Mouse (Mus musculus) forebrain, embryonic 13.5 days (tissue): ENCODE measurements around the gene Csf3r. TPM values are rescaled to one million over a fixed set of nuclear protein-coding genes. Genes with fewer than 3 reads are reported as not detected.
"Not testable (repeated sequence)": the region's sequence is repeated elsewhere in the genome, so short reads cannot be mapped to it uniquely, and the experiment has no call there.

Source experiments
- ATAC-seq: fragments of 200-750 bp; cut with Nextera tagmentation; 2 replicates; pipeline ENCODE4 v1.8.0; 2017
- H3K27ac ChIP-seq: fragments of 300-500 bp; sonication (generic); 2 replicates; pipeline ENCODE4 v1.5.1; 2015; ENCODE audit warnings: inconsistent platforms, mild to moderate bottlenecking, moderate library complexity
- H3K27me3 ChIP-seq: fragments of 300-500 bp; sonication (generic); 2 replicates; pipeline ENCODE4 v1.6.1; 2015; ENCODE audit warnings: mild to moderate bottlenecking, inconsistent platforms
- H3K36me3 ChIP-seq: fragments of 300-500 bp; sonication (generic); 2 replicates; pipeline ENCODE4 v1.6.1; 2015; ENCODE audit warnings: mild to moderate bottlenecking, inconsistent platforms; ENCODE audit not compliant: poor library complexity, severe bottlenecking
- H3K4me1 ChIP-seq: fragments of 300-500 bp; sonication (generic); 2 replicates; pipeline ENCODE4 v1.6.1; 2015; ENCODE audit warnings: inconsistent platforms
- H3K4me2 ChIP-seq: fragments of 300-500 bp; sonication (generic); 2 replicates; pipeline ENCODE4 v1.6.1; 2015; ENCODE audit warnings: inconsistent platforms, mild to moderate bottlenecking, moderate library complexity
- H3K4me3 ChIP-seq: fragments of 300-500 bp; sonication (generic); 2 replicates; pipeline ENCODE4 v1.5.1; 2015; ENCODE audit warnings: mild to moderate bottlenecking, inconsistent platforms
- H3K9ac ChIP-seq: fragments of 300-500 bp; sonication (generic); 2 replicates; pipeline ENCODE4 v1.6.1; 2015; ENCODE audit warnings: mild to moderate bottlenecking, inconsistent platforms
- H3K9me3 ChIP-seq: fragments of 300-500 bp; sonication (generic); replicated peaks from 2 replicates; pipeline ENCODE4 v1.6.1; 2016; ENCODE audit warnings: inconsistent platforms
- WGBS: fragments of 180-500 bp; shearing (Covaris S2); methylation state at CpG from one replicate; pipeline ENCODE4 v1.1.7; 2015; 5-methylcytosine and 5-hydroxymethylcytosine counted together
- polyA plus RNA-seq: library from polyadenylated mRNA; unstranded; fragments of >200 nt; fragmentation: Nextera tagmentation; extraction: Ambion mirVana; gene quantifications from 2 replicates; pipeline ENCODE4 v1.2.1, GENCODE M21; 2015

The Csf3r gene
- polyA plus RNA-seq, result 0.10 and 0.21 TPM in 2 replicates

- Histone ChIP-seq H3K4me1 (no peaks in the 10 kb centered on the region), H3K36me3 (no peaks in the 10 kb centered on the region), H3K27ac (no peak within 1 kb of the TSS), H3K27me3 (no peaks in the 10 kb centered on the region), H3K4me3 (no peak within 1 kb of the TSS), H3K9me3 (no peaks in the 10 kb centered on the region), H3K4me2 (no peak within 1 kb of the TSS), H3K9ac (no peak within 1 kb of the TSS)
- no peak for ATAC-seq
- WGBS, result 61% methylated on average over 16 of the region's 16 CpGs
Measured at GRCm38 (mm10) chr4:126024303-126024900, at the start of gene Csf3r. Csf3r (plus strand) TSS chr4:126024550.

DNA sequence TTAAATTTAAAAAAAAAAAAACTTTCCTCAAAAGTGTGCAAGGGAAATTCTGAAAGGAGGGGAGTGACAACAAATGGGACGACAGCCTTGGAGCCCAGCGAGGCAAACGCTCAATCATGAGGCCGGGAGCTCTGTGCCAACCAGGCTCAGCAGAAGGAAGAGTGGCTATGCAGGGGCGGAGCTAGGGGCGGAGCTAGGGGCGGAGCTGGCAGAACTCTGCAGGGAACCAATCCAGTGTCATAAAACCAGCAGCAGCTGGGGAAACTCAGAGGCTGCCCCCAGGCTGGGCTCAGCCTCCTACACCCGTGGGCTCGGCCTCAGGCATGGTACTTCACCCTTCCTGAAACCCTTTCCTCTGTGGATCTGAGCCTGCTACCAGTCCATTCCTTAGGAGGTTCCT, 46.6 kb upstream of the Csf3r start:
- Histone ChIP-seq H3K4me1 (0 out of 2 replicates have a peak, but pooled peaks cover 6% of the 10 kb centered on the region), H3K9ac (no peak overlapping the region), H3K4me2 (no peak overlapping the region), H3K27me3 (no peaks in the 10 kb centered on the region), H3K4me3 (no peak overlapping the region), H3K36me3 (no peaks in the 10 kb centered on the region), H3K9me3 (no peaks in the 10 kb centered on the region), H3K27ac (no peak overlapping the region)
- 70% methylated on average over 9 of the region's 9 CpGs for WGBS
- ATAC-seq, result no peak

- Histone ChIP-seq H3K36me3 (no peaks in the 10 kb centered on the region), H3K27ac (no peak overlapping the region), H3K9ac (no peak overlapping the region), H3K27me3 (0 out of 2 replicates have a peak, but pooled peaks cover 3% of the 10 kb centered on the region), H3K4me1 (peaks cover 18% of the 10 kb centered on the region), H3K9me3 (no peaks in the 10 kb centered on the region), H3K4me2 (no peak overlapping the region), H3K4me3 (no peak overlapping the region)
- WGBS, result 49% methylated on average over 8 of the region's 8 CpGs
- no peak for ATAC-seq
Measured at GRCm38 (mm10) chr4:125983279-125983678, 41.1 kb upstream of the Csf3r start.

- not testable (repeated sequence) for H3K36me3 ChIP-seq, H3K4me3 ChIP-seq, H3K9me3 ChIP-seq, H3K4me2 ChIP-seq, H3K9ac ChIP-seq, H3K27me3 ChIP-seq, ATAC-seq, H3K27ac ChIP-seq
- WGBS, result 2% methylated on average over 2 of the region's 2 CpGs
- H3K4me1 ChIP-seq, result peaks cover 25% of the 10 kb centered on the region
Measured at GRCm38 (mm10) chr4:125985703-125986102, 38.6 kb upstream of the Csf3r start.

- Histone ChIP-seq H3K4me3 (no peak overlapping the region), H3K4me1 (peaks cover 25% of the 10 kb centered on the region), H3K27ac (no peak overlapping the region), H3K27me3 (0 out of 2 replicates have a peak, but pooled peaks cover 11% of the 10 kb centered on the region), H3K36me3 (no peaks in the 10 kb centered on the region), H3K9me3 (no peaks in the 10 kb centered on the region), H3K9ac (no peak overlapping the region), H3K4me2 (no peak overlapping the region)
- WGBS, result 76% methylated on average over 3 of the region's 3 CpGs
- ATAC-seq, result no peak
Measured at GRCm38 (mm10) chr4:125987071-125987470, 37.3 kb upstream of the Csf3r start.

DNA sequence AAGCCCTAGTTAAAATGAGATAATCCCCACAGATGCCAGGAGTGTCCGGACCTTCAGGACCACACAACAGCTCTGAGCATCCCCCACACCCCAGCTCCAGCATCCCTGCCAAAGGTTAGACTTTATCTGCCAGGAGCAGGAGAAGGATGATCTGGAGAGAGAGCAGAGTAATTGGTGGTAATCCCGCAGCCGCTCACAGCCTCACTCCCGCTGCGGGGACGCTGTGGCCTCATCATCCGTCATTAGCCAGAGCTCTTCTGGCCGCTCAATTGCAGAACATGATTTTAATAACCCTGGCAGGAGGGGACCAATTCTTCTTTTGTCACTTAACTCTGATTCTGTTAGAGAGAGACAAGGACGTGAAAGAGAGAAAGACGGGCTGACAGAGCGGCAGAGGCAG, 35.3 kb upstream of the Csf3r start:
- H3K4me2 ChIP-seq, result no peak overlapping the region
- H3K9me3 ChIP-seq, result no peaks in the 10 kb centered on the region
- no peak for ATAC-seq
- peaks cover 15% of the 10 kb centered on the region; the same call in 1 of the 2 replicates for H3K27me3 ChIP-seq
- H3K4me3 ChIP-seq, result no peak overlapping the region
- H3K36me3 ChIP-seq, result no peaks in the 10 kb centered on the region
- peak overlapping the region; percentile 12; the same call in 1 of the 2 replicates for H3K9ac ChIP-seq
- peak overlapping the region; percentile 25 for H3K27ac ChIP-seq
- 30% methylated on average over 11 of the region's 11 CpGs for WGBS
- peaks cover 21% of the 10 kb centered on the region for H3K4me1 ChIP-seq

GRCm38 (mm10) chr4:125990143-125990542, 34.2 kb upstream of the Csf3r start:
- no peak overlapping the region for H3K27ac ChIP-seq
- H3K9me3 ChIP-seq, result no peaks in the 10 kb centered on the region
- H3K4me1 ChIP-seq, result peaks cover 15% of the 10 kb centered on the region
- peaks cover 15% of the 10 kb centered on the region; the same call in 1 of the 2 replicates for H3K27me3 ChIP-seq
- ATAC-seq, result peak; percentile 70; the same call in 1 of the 2 replicates
- H3K4me2 ChIP-seq, result no peak overlapping the region
- no peak overlapping the region for H3K4me3 ChIP-seq
- 13% methylated on average over 5 of the region's 7 CpGs for WGBS
- no peak overlapping the region for H3K9ac ChIP-seq
- H3K36me3 ChIP-seq, result no peaks in the 10 kb centered on the region

DNA sequence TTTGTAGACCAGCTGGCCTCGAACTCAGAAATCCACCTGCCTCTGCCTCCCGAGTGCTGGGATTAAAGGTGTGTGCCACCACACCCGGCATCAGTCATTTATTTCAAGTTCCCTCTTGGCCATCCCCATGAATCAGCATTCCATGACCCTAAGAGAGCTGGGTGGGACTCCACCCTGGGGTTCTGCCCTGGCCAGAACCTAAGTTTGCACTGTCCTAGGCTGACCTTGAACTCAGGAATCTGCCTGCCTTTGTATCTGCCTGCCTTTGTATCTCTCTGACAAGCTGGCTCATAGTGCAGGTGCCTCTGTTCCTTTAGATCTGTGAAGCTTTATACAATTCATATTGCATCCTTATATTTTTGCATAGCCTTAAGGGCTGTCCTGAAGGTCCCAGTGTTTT, 32.1 kb upstream of the Csf3r start:
- ATAC-seq, result no peak

GRCm38 (mm10) chr4:125992906-125993305, 31.4 kb upstream of the Csf3r start:
- Histone ChIP-seq H3K4me3 (no peak overlapping the region), H3K27ac (no peak overlapping the region), H3K36me3 (no peaks in the 10 kb centered on the region), H3K9ac (no peak overlapping the region), H3K9me3 (peaks cover 10% of the 10 kb centered on the region), H3K4me2 (no peak overlapping the region), H3K27me3 (peaks cover 15% of the 10 kb centered on the region; the same call in 1 of the 2 replicates), H3K4me1 (peaks cover 7% of the 10 kb centered on the region; the same call in 1 of the 2 replicates)
- no peak for ATAC-seq
- WGBS, result 57% methylated on average over 2 of the region's 2 CpGs

More for the DNA sequence above, 32.1 kb upstream of the Csf3r start:
- 77% methylated on average over 3 of the region's 3 CpGs for WGBS
- Histone ChIP-seq H3K36me3 (no peaks in the 10 kb centered on the region), H3K9me3 (peaks cover 3% of the 10 kb centered on the region; the same call in 1 of the 2 replicates), H3K27ac (no peak overlapping the region), H3K9ac (no peak overlapping the region), H3K4me2 (no peak overlapping the region), H3K4me1 (peaks cover 7% of the 10 kb centered on the region; the same call in 1 of the 2 replicates), H3K27me3 (peaks cover 15% of the 10 kb centered on the region; the same call in 1 of the 2 replicates), H3K4me3 (no peak overlapping the region)

DNA sequence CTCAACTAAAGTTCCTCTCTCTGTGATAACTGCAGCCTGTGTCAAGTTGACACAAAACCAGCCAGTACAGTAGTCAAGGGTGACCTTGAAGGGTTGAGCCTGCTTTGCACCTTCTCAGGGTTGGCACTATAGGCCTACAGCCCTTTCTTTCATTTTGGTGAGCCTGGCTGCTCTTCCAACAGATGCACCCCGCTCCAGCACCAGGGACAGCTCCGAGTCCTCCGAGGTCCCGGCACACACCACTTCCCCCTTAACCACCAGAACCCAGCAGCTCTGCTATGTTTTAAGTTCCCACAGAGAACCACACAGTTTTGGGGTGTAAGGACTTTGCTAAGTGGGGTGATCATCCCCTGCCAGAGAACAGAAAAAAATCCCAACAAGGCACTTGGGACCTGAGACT, 27.8 kb upstream of the Csf3r start:
- Histone ChIP-seq H3K4me2 (no peak overlapping the region), H3K36me3 (no peaks in the 10 kb centered on the region), H3K4me3 (no peak overlapping the region), H3K9me3 (peaks cover 16% of the 10 kb centered on the region), H3K27me3 (peaks cover 5% of the 10 kb centered on the region; the same call in 1 of the 2 replicates), H3K4me1 (no peaks in the 10 kb centered on the region), H3K9ac (no peak overlapping the region), H3K27ac (no peak overlapping the region)
- ATAC-seq, result no peak
- 15% methylated on average over 4 of the region's 4 CpGs for WGBS

DNA sequence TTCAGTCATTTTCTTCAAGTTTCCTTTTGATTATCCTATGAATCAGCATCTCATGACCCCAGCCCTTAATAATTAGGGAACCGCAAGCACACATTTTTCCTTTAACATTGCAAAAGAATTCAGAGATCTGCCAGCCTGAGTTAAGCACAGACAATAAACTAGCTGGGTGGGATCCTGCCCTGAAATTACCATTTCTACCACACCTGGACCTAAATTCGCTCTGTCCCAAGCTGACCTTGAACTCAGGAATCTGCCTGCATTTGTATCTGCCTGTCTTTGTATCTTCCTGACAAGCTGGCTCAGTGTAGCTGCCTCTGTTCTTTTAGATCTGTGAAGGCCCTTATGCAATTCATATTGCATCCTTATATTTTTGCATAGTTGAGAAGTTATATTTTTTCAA, 26.5 kb upstream of the Csf3r start:
- peaks cover 16% of the 10 kb centered on the region for H3K9me3 ChIP-seq
- no peak overlapping the region for H3K9ac ChIP-seq
- no peak overlapping the region for H3K4me3 ChIP-seq
- H3K36me3 ChIP-seq, result no peaks in the 10 kb centered on the region
- peaks cover 9% of the 10 kb centered on the region; the same call in 1 of the 2 replicates for H3K27me3 ChIP-seq
- H3K4me2 ChIP-seq, result no peak overlapping the region
- 84% methylated on average over 2 of the region's 2 CpGs for whole genome bisulfite sequencing
- H3K27ac ChIP-seq, result no peak overlapping the region
- H3K4me1 ChIP-seq, result no peaks in the 10 kb centered on the region
- ATAC-seq, result no peak

DNA sequence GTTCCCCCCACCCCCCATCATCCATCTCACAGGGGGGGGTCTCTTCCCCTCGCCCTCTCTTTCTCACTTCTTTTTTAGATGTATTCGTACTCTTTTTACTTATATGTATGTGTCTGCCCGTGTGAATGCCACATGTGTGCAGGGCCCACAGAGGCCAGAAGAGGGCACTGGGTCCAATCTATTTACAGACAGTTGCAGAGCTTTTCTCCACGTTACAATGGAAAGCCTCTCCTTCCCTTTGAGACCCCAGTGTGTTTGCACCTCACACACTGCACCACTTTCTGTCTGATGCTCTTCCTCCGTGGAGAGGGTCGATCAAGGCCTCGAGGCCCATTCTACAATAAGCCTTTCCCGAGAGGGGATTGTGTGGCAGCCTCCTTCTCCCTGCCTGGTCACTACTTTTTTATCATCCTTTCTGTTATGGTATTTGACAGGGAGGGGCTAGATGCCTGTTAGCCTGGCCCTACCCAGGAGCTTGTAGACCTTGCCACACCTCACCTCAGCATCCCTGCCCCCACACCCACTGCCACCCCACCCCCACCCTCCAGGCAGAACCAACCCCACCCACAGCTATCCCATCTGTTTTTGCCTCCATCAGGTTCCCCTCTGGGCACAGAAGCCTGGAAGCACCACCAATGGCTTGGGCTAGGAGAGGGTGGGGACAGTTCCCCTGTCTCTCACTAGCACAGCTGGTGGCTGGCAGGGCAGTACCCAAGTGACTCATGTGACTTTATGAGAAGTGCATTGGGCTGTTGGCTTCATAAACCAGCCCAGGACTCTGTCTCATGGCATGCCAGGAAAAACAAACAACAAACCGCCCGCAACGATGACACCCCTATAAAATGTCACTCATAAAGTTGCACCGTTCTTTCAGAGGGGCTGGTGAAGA, 22.8 kb upstream of the Csf3r start:
- Histone ChIP-seq H3K27ac (no peak overlapping the region), H3K36me3 (no peaks in the 10 kb centered on the region), H3K4me3 (no peak overlapping the region), H3K9ac (no peak overlapping the region), H3K9me3 (peaks cover 16% of the 10 kb centered on the region), H3K4me2 (no peak overlapping the region), H3K4me1 (no peaks in the 10 kb centered on the region), H3K27me3 (0 out of 2 replicates have a peak, but pooled peaks cover 4% of the 10 kb centered on the region)
- no peak for ATAC-seq
- WGBS, result 89% methylated on average over 12 of the region's 12 CpGs
